Mouse (Mus musculus) left cerebral cortex, adult 18-20 months (tissue): ENCODE measurements at regions not wholly inside any gene's neighbourhood (a gene's known extent, or its start where the extent isn't known, plus 50 kb on each side); places are given as distances from the start of the nearest gene placed in this dataset.
"Not testable (repeated sequence)": the region's sequence is repeated elsewhere in the genome, so short reads cannot be mapped to it uniquely, and the experiment has no call there.

Experiments used
- DNase-seq, 2 experiments: peaks; one replicate each; pipeline ENCODE4 v3.0.0; 2021 to 2022; ENCODE audit warnings: low spot score in 2 of 2, mixed read lengths in 1 of 2

DNA sequence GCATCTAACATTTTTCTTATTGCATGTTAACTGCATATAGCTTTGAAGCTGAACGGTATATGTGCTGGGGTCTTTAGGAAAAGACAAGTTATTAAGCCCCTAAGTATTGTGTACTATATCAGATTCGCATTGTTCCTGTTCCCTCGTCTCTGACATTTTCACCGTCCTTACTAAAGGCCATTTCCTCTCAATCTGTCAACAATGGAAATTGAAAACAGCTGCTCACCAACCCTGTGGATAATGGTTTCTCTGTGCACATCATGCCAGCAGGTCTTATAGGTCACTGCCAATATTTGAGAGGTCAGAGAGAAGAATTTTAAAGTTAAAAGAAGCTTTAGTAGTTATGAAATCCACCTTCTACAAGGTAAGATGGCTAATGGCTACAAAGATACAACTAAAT, 797.4 kb upstream of the Impad1 start:
- no peak for DNase-seq

GRCm38 (mm10) chr4:5587465-5587864, 794.3 kb upstream of the Impad1 start:
- no peak for DNase-seq

DNA sequence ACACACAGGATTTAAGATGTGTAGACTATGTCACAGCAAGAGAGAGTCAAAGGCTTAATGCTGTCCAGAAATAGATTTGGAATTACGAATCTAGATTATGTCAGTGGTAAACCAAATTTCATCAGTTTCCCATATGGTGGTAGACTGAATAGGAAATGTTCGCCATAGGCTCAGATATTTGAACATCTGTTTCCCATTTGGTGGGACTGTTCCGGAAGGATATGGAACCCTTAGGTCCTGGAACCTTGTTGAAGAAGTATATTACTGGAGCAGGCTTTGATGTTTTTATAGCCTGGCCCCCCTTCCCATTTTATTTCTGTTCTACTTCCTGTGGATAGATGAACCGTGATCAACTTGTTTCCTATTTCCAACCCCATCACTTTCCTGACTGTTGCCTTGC, 792.0 kb upstream of the Impad1 start:
- DNase-seq, result no peak

DNA sequence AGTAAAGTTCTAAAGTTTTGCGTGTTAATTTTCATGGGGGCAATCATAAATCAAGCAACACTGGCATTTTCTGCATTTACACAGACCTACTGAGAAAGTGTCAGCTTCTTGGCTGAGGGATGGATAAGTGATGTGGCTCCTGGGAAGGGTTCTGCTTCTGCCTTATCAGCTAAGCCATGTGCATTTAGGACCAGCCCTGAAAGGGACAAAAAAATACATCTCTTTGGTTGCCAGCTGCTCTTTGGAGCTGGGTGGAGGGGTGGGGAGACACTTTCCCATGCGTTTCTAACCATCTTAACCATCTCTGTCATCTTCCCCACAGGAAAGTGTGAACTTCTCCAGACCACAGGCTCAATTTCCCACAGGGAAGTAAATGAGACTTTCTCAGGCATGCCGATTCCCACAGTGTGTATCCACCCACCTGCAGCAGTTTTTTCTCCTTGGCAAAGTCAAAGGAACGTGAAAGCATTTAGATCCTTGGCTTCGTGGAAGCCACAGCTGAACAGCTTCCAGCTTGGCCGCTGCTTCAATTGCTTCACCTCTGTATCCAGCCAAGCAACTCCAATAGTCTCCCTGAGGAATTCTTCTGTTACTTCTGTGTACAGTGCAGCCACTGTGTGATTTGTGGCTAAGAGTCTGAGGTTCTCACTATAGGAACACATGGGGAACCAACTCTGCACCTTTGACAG, 791.0 kb upstream of the Impad1 start:
- DNase-seq, result peak in 1 of 2 experiments; percentile 5

- DNase-seq, result no peak
These were observed 774.9 kb upstream of the Impad1 start for GRCm38 (mm10) chr4:5568076-5568475.

- DNase-seq, result no peak
These were observed 767.0 kb upstream of the Impad1 start for GRCm38 (mm10) chr4:5560001-5560657.

DNA sequence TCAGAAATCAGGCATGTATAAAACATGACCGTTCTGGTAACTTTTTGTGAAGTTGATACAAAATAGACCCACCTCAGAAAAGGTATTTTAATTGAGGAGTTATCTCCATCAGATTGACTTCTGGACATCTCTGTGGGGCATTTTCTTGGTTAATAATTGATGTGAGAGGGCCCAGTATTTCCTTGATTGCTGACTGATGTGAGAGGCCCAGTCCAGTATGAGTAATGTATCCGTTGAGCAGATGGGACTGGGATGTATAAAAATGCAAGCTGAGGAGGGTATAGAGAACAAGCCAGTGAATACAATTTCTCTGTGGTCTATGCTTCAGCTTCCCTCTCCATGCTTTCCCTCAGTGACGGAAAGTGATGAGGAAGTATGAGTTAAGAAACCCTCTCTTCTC, 747.0 kb upstream of the Impad1 start:
- no peak for DNase-seq

- no peak for DNase-seq
These were observed 737.3 kb upstream of the Impad1 start for GRCm38 (mm10) chr4:5530416-5530815.

DNA sequence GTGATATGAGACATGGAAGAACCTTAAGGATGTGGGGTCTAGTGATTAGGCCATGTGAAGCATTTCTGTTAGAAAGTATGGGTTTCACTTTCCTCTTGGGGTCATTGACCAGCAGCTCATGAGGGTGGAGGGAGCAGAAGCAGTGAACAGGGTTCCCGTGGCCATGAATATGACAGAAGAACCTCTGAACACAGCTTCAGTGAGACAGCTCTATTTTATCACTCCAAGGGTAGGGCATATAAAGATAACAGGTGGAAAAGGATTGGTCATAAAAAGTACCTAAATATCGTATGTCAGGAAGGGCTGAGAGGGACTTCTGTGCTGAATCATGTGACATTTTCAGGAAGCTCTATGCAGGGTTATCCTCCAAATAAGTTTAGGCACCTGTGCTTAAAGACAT, 725.4 kb upstream of the Impad1 start:
- no peak for DNase-seq

DNA sequence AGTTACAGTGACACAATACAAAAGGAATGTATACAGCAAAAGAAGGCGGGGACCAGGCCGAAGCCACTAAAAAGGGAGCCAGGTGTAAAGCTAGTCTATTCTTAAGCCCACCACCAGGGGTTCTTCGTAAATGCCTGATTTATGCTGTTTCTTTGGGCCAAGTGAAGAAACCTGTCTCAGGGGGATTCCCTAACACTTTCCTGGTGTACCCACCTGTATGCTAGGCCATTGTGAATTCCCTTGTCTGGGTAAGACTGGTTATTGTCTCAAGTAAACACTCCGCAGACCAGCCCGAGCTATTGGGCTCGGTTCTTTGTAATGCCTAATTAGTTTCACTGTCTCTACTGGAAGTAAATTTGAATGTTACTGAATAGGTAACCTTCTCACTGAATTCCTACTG, 722.3 kb upstream of the Impad1 start:
- DNase-seq, result not testable (repeated sequence)

DNA sequence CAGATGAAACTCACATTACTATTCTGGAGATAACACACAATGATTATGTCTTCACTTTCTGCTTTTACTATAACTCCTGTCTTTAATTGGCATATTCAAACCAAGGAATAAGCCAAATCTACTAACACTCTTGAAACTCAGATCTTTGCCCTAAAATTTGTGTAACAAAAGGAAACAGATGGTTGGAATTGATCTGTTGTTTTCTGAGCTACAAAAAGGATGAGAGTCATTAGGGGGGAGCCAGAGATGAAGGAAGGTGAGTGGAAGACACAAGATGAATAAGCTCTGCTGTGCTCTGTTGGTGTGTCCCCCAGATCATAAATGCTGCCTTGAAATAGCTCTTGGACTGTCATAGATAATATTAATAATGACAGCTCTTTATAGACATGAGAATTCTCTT, 718.6 kb upstream of the Impad1 start:
- DNase-seq, result no peak

DNA sequence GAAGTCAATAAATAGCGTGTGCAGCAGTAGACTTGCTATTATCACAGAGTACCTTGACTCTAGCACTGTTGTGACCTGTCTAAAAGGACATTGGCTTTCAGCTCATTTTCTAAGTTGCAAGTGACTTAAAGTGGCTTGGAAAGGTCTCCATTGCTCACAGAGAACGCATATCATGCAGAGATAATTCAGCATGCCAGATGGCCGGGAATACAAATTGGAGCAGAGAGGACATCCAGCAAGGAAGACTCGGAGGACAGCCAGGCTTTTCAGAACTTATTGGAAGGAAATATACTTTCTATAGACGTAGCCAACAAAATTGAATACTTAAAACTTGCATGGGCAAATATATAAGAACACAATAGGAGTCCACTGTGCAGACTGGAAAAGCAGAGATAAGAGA, 716.2 kb upstream of the Impad1 start:
- peak in 1 of 2 experiments; percentile 14 for DNase-seq

DNA sequence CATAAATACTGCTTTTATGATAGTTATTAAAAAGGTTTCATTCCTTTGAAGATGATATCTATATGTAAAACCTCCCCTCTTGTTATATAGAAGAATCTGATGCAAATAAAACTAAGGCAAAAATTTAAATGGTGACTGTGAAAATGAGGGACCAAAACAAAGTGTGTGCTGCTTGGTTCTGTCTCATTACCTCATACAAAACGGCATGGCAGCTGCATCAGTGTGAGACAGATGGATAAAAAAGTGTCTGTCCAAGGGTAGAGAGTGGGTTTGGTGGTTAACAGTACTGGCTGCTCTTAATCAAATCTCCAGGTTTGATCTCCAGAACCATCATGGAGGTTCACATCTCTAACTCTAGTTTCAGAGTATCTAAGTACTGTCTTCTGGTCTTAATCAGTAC, 701.9 kb upstream of the Impad1 start:
- no peak for DNase-seq

GRCm38 (mm10) chr4:5494072-5495000, 701.2 kb upstream of the Impad1 start:
- no peak for DNase-seq

DNA sequence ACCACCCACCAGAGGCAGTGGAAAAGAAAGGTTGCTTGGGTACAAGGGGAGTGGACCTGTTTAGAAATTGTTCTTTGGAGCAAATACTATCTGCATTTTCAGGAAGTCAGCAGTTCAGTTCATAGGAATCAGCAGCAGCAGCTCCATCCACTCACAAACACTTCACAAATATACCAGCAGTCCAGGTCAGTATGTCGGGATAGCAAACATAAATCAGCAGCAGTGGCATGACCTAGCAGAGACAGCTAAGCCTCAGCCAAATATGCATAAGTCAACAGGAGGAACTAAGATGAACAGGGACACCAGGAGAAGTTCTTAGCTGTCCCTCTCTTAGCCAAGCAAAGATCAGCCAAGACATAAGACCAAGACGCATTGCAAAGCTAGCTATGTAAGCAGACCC, 693.6 kb upstream of the Impad1 start:
- DNase-seq, result no peak

GRCm38 (mm10) chr4:5471891-5472558, 678.9 kb upstream of the Impad1 start:
- no peak for DNase-seq

- no peak for DNase-seq
These were observed 666.0 kb upstream of the Impad1 start for GRCm38 (mm10) chr4:5459028-5459695.

GRCm38 (mm10) chr4:5450417-5450816, 657.3 kb upstream of the Impad1 start:
- DNase-seq, result no peak

DNA sequence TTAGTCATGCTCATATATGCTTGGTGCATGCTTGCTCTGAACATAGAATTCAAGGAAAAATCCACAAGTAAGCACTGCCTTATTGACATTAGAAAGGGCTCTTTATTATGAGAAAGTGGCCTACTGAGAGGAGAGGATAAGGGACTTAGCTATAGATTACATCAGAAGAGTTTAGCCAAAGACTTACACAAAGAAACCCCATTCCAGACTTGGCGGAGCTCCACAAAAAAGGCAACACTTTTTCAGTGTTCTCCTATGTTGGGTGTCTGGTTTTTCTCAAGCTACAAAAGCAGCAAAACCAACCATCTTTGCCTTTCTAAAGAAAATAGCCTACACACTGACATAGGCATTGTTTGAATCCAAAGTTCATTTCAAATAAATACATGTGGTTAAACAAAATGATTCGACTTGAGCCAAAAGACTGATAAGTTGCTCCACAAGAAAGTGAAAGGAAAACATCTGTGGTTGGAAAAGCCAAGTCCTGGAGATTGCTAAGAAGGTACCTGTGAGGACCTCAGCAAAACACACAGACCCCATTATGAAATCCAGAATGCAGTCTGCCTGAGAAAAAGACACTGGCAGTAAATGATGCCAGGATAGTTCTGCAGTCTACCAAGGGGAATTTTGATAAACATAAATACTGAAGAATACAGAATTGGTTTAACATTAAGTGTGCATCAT, 648.3 kb upstream of the Impad1 start:
- no peak for DNase-seq

DNA sequence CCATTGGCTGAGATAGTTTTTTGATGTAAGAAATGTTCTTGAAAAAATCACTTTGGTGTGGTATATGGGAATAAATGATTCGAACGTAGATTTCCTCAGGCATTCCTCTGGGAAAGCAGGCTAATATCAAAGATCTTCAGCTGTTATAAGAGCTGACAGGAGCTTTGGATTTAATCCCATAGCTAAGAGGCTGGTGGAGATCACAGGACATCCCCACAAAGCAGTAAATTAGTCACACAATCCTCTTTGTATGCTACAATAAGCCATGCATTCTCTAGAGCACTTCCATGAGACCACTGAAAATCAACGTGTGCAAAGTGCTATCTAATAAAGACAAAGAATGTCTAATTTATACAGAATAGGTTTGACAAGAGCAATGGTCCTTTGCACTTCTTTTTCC, 643.9 kb upstream of the Impad1 start:
- no peak for DNase-seq
